Comparison of ENCODE assay signal across 9 mouse cellular contexts in genomic region chr15:79041585-79041984, GRCm38 (mm10). TPM values are rescaled to one million over a fixed set of nuclear protein-coding genes. Genes with fewer than 3 reads are reported as not detected.
DNase-seq lines count a peak whose midpoint lies in the region; ATAC-seq and TF ChIP-seq lines count a peak whose summit lies in the region.
"Had no signal": no experiment of that assay in that cellular context is flagged by ENCODE, and none has a peak within 500 bp of the region (broad histone marks: within the 10 kb centered on the region; RNA-seq: fewer than 3 reads in every experiment).

Gene Galr3, plus strand, starts transcription at chr15:79041885.

- DNase-seq in heart, adult 18-20 months: no peak
- peak; percentile 31 for DNase-seq in MEL (ENCODE audit: low read depth, low spot score)
- DNase-seq in hindbrain, embryonic 10.5 days (ENCODE audit: low spot score): no peak
- DNase-seq in midbrain, embryonic 10.5 days (ENCODE audit: low spot score): no peak
- DNase-seq in gastrocnemius, postnatal 25 days: no peak
- no peak for DNase-seq in natural killer cell, adult 2 months (ENCODE audit: low spot score in 2 of 2)

- no peak within 1 kb of the TSS for H3K27ac ChIP-seq in heart, embryonic 16.5 days (ENCODE audit: low read length)
- peak within 1 kb of the TSS; percentile 44 for H3K27ac ChIP-seq in MEL (ENCODE audit: control insufficient read depth, low read depth, low read length)
- peak within 1 kb of the TSS; percentile 82 for H3K27ac ChIP-seq in hindbrain, embryonic 10.5 days
- H3K27ac ChIP-seq in midbrain, embryonic 10.5 days (replicated peaks): peak within 1 kb of the TSS; percentile 64; the same call in 1 of the 2 replicates
- H3K27ac ChIP-seq: macrophage had no signal

- H3K4me1 ChIP-seq in heart, embryonic 16.5 days (ENCODE audit: control insufficient read depth, insufficient read depth, low read length): peaks cover 20% of the 10 kb centered on the region
- H3K4me1 ChIP-seq in MEL (ENCODE audit: control insufficient read depth in 1 of 2, insufficient read depth in 2 of 2, low read length in 2 of 2): peaks cover 0 to 12% of the 10 kb centered on the region in 2 experiments; a peak in 2 of 4 replicates
- H3K4me1 ChIP-seq in hindbrain, embryonic 10.5 days (replicated peaks): peaks cover 69% of the 10 kb centered on the region
- H3K4me1 ChIP-seq in midbrain, embryonic 10.5 days: peaks cover 57% of the 10 kb centered on the region

- no peak for TF ChIP-seq RAD21 in MEL (IDR thresholded peaks at IDR 0.05; ENCODE audit: low read depth, low read length)

- ATAC-seq in heart, embryonic 16.5 days (replicated peaks; ENCODE audit: extremely low read depth, insufficient read depth, low FRiP score): no peak
- no peak for ATAC-seq in granulocyte monocyte progenitor cell, adult 5-6 weeks (replicated peaks; ENCODE audit: poor library complexity, severe bottlenecking)

- TF ChIP-seq EP300 in MEL (IDR thresholded peaks at IDR 0.05; ENCODE audit: low read depth in 1 of 2, low read length in 2 of 2): no peak

- H3K9me3 ChIP-seq in heart, embryonic 16.5 days (replicated peaks; ENCODE audit: control insufficient read depth, low read length): no peaks in the 10 kb centered on the region
- no peaks in the 10 kb centered on the region for H3K9me3 ChIP-seq in MEL (replicated peaks; ENCODE audit: insufficient read depth, low read length)
- H3K9me3 ChIP-seq in hindbrain, embryonic 10.5 days: no peaks in the 10 kb centered on the region
- H3K9me3 ChIP-seq in midbrain, embryonic 10.5 days (replicated peaks): no peaks in the 10 kb centered on the region

- H3K36me3 ChIP-seq in heart, embryonic 16.5 days (ENCODE audit: control insufficient read depth, insufficient read depth): no peaks in the 10 kb centered on the region
- no peaks in the 10 kb centered on the region for H3K36me3 ChIP-seq in MEL (ENCODE audit: control insufficient read depth in 1 of 2, insufficient read depth in 2 of 2, low read length in 2 of 2)
- H3K36me3 ChIP-seq in hindbrain, embryonic 10.5 days: peaks cover 12% of the 10 kb centered on the region
- peaks cover 10% of the 10 kb centered on the region for H3K36me3 ChIP-seq in midbrain, embryonic 10.5 days

- TF ChIP-seq CTCF in MEL (IDR thresholded peaks at IDR 0.05 in 2 of 3, conservative IDR thresholded peaks at IDR 0.05 in 1 of 3; ENCODE audit: control insufficient read depth in 1 of 3, insufficient read depth in 1 of 3, low read depth in 2 of 3, low read length in 3 of 3, poor library complexity in 1 of 3, severe bottlenecking in 1 of 3): no peak

- TF ChIP-seq POLR2A in MEL (IDR thresholded peaks at IDR 0.05; ENCODE audit: control insufficient read depth in 1 of 2, insufficient read depth in 1 of 2, low read depth in 1 of 2, low read length in 2 of 2, poor library complexity in 1 of 2): no peak

- 71% methylated on average over 6 of the region's 6 CpGs for WGBS in heart, embryonic 16.5 days
- 79% methylated on average over 6 of the region's 6 CpGs for WGBS in hindbrain, embryonic 10.5 days
- 88% methylated on average over 6 of the region's 6 CpGs for WGBS in midbrain, embryonic 10.5 days

- peaks cover 41% of the 10 kb centered on the region for H3K27me3 ChIP-seq in heart, embryonic 16.5 days (ENCODE audit: control insufficient read depth, insufficient read depth, low read length)
- no peaks in the 10 kb centered on the region for H3K27me3 ChIP-seq in MEL (ENCODE audit: control insufficient read depth in 1 of 2, insufficient read depth in 2 of 2, low read length in 2 of 2)
- H3K27me3 ChIP-seq in hindbrain, embryonic 10.5 days (ENCODE audit: insufficient read depth, poor library complexity, severe bottlenecking): peaks cover 66% of the 10 kb centered on the region
- peaks cover 76% of the 10 kb centered on the region for H3K27me3 ChIP-seq in midbrain, embryonic 10.5 days (ENCODE audit: low read depth, poor library complexity, severe bottlenecking)

- H3K4me3 ChIP-seq in heart, embryonic 16.5 days (ENCODE audit: low read length): peak within 1 kb of the TSS; percentile 63
- H3K4me3 ChIP-seq in MEL (ENCODE audit: control insufficient read depth in 1 of 2, insufficient read depth in 1 of 2, low read depth in 2 of 2, low read length in 2 of 2): peak within 1 kb of the TSS; percentile 71 to 80
- peak within 1 kb of the TSS; percentile 64 for H3K4me3 ChIP-seq in hindbrain, embryonic 10.5 days
- peak within 1 kb of the TSS; percentile 58 for H3K4me3 ChIP-seq in midbrain, embryonic 10.5 days

- H3K9ac ChIP-seq in heart, embryonic 16.5 days (ENCODE audit: low read length): peak within 1 kb of the TSS; percentile 62
- peak within 1 kb of the TSS; percentile 75 for H3K9ac ChIP-seq in MEL (ENCODE audit: control insufficient read depth, low read depth, low read length, poor library complexity, severe bottlenecking)

- H3K79me2 ChIP-seq in MEL (ENCODE audit: control insufficient read depth, insufficient read depth, low read length, poor library complexity): no peaks in the 10 kb centered on the region; the same call in 1 of the 2 replicates

- peak within 1 kb of the TSS; percentile 95 for H3K4me2 ChIP-seq in heart, embryonic 16.5 days (ENCODE audit: low read depth, low read length)

TF ChIP-seq in MEL, 35 proteins besides CTCF, POLR2A, EP300 and RAD21:
- TF ChIP-seq TAL1 (IDR thresholded peaks at IDR 0.05; ENCODE audit: low read length): no peak

RNA-seq across cellular contexts. Expression of gene Galr3, which starts in this region (rescaled TPM):
- not detected in 2 replicates for polyA plus RNA-seq in heart, embryonic 16.5 days (2015; fragmentation: Nextera tagmentation; extraction: Ambion mirVana)
- total RNA-seq in heart, adult 18-20 months (2021): not detected
- 2.5 and 2.6 TPM in 2 replicates for total RNA-seq in MEL (2012; rRNA removed)
- polyA plus RNA-seq in MEL (2012; ENCODE audit: insufficient read depth in 1 of 2, insufficient read length in 2 of 2, low read depth in 1 of 2, low replicate concordance in 2 of 2, missing spikeins in 1 of 2): 1 to 10 TPM in 1 of 2 experiments, not detected in 1; 4.5 TPM
- not detected in 2 replicates for polyA plus RNA-seq in hindbrain, embryonic 10.5 days (2016; fragmentation: Nextera tagmentation; extraction: Ambion mirVana)
- polyA plus RNA-seq in midbrain, embryonic 10.5 days (2016; fragmentation: Nextera tagmentation; extraction: Ambion mirVana): not detected in 2 replicates
- not detected for total RNA-seq in gastrocnemius, postnatal 25 days (2021)
- 0.73 TPM in 1 of 2 replicates, not detected in the other for total RNA-seq in granulocyte monocyte progenitor cell, adult 5-6 weeks (2014; fragmentation: Nextera tagmentation)
- 0.65 and 2.1 TPM in 2 replicates for total RNA-seq in granulocyte monocyte progenitor cell, adult 5-6 weeks (2017)
- polyA plus RNA-seq: macrophage had no signal
